Mouse (Mus musculus): ENCODE data around the gene Trim3. TPM values are rescaled to one million over a fixed set of nuclear protein-coding genes. Genes with fewer than 3 reads are reported as not detected.

Trim3 gene
- polyA plus RNA-seq, 1 experiment from 2014 or later = 36.9 TPM

DNA sequence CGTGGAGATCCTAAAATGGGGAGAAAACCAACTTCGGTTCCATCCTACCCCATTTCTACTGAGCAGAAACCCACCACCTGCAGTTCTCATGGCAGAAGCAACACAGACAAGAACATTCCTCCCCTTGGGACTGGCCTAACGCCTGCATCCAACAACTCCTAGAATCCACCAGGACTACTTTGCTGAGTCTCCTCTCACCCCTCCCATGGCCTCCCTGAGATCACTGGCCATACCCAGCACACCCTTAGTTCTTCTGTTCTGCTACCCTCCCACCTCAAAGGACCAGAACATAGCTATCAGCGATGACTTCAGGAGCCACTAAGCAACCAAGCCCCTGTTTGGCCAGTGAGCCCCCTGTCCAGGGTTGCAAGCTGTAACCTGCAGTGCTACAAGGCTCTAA is 62.6 kb downstream of the Trim3 start:
- H3K27me3 ChIP-seq (ENCODE audit: control insufficient read depth, insufficient read depth, low read length) = no peaks in the 10 kb centered on the region
- 83% methylated on average over 4 of the region's 4 CpGs for WGBS
- no peaks in the 10 kb centered on the region for H3K9me3 ChIP-seq (ENCODE audit: control insufficient read depth, low read length)
- no peak overlapping the region for H3K4me2 ChIP-seq (ENCODE audit: low read depth)
- peaks cover 19% of the 10 kb centered on the region for H3K4me1 ChIP-seq (ENCODE audit: control insufficient read depth, insufficient read depth, low read length)
- no peak overlapping the region for H3K27ac ChIP-seq (ENCODE audit: low read depth, low read length)
- no peak for DNase-seq (ENCODE audit: low spot score)
- H3K36me3 ChIP-seq (ENCODE audit: control insufficient read depth, insufficient read depth, low read length) = peaks cover 14% of the 10 kb centered on the region
- no peak overlapping the region for H3K4me3 ChIP-seq (ENCODE audit: low read depth, low read length)
- H3K9ac ChIP-seq (ENCODE audit: low read length) = no peak overlapping the region
- ATAC-seq (ENCODE audit: insufficient read depth, low FRiP score, low TSS enrichment) = no peak

DNA sequence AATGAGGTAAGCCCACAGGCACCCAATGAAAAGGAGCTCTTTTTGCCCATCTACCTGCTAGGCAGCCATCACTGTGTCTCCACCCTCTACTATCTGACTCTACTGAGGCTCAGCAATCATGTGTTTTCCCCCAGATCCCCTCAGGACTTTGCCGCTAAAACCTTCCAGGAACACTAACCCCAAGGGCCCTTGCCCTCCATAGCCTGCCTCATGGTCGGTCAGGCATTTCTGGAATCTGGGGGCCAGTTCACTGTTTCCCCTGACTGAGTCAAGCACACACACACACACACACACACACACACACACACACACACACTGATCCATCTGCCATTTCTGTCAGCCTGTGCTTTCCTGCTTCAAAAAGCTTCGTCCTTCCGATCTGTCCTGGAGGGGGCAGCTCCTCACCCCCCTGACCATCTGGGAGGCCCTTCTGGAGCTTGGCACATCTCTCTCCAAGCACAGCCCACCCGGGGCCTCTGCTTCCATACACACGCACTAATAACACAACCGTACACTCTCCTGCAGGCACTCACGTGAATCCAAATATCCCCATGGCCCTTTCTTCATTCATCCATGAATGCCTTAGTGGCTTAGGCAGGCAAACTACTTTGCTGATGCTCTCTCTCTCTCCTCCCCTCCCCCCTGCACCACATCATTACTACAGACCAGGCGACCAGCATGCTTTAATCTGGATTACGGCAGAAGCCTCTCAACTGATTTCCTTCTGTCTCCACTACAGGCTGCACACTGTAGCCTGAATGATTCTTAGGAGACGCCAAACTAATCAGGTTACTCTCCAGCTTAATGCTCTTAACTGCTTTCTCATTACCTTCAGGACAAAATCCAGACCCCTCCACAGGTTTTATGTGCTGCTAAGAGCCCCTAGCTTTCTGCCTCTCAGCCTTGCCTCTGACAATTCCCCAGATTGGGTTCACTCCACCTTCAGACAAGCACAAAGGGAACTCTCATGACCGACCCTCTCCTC is 63.6 kb downstream of the Trim3 start:
- peak overlapping the region; percentile 1 for H3K4me2 ChIP-seq (ENCODE audit: low read depth)
- WGBS = 44% methylated on average over 12 of the region's 12 CpGs
- no peaks in the 10 kb centered on the region for H3K27me3 ChIP-seq (ENCODE audit: control insufficient read depth, insufficient read depth, low read length)
- H3K27ac ChIP-seq (ENCODE audit: low read depth, low read length) = peak overlapping the region; percentile 53
- ATAC-seq (ENCODE audit: insufficient read depth, low FRiP score, low TSS enrichment) (peak; percentile 20; the same call in 1 of the 2 replicates), DNase-seq (ENCODE audit: low spot score) (peak; percentile 19)
- peaks cover 14% of the 10 kb centered on the region for H3K36me3 ChIP-seq (ENCODE audit: control insufficient read depth, insufficient read depth, low read length)
- H3K4me3 ChIP-seq (ENCODE audit: low read depth, low read length) = no peak overlapping the region; the same call in 1 of the 2 replicates
- peak overlapping the region; percentile 10; the same call in 1 of the 2 replicates for H3K9ac ChIP-seq (ENCODE audit: low read length)
- H3K9me3 ChIP-seq (ENCODE audit: control insufficient read depth, low read length) = no peaks in the 10 kb centered on the region
- H3K4me1 ChIP-seq (ENCODE audit: control insufficient read depth, insufficient read depth, low read length) = peaks cover 19% of the 10 kb centered on the region

DNA sequence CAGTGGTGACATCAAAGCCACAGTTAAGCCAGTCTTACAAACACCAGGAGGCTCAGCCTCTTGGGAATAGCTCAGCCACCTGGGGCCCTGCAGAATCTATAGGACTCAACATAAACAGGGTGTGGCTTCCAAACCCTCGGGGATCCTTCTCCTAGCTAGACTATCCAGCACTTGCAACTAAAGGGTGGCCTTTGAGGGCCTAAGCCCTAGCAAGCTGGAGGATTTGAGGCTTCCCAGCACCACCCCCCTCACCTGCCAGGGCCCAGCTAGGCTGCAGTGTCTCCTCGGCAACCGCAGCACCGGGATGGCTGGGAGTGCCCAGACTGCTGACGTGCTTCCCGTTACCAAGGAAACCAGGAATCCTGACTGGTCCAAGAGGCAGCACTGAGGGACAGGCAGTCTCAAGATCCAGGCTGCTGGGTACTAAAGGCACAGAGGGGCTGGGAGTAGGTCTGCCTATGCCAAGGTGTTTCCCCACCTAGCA is 64.3 kb downstream of the Trim3 start:
- H3K4me3 ChIP-seq (ENCODE audit: low read depth, low read length) = no peak overlapping the region; the same call in 1 of the 2 replicates
- WGBS = 6% methylated on average over 6 of the region's 6 CpGs
- H3K27ac ChIP-seq (ENCODE audit: low read depth, low read length) = peak overlapping the region; percentile 9
- H3K4me1 ChIP-seq (ENCODE audit: control insufficient read depth, insufficient read depth, low read length) = peaks cover 19% of the 10 kb centered on the region
- ATAC-seq (ENCODE audit: insufficient read depth, low FRiP score, low TSS enrichment) = peak; percentile 87
- H3K36me3 ChIP-seq (ENCODE audit: control insufficient read depth, insufficient read depth, low read length) = peaks cover 14% of the 10 kb centered on the region
- H3K27me3 ChIP-seq (ENCODE audit: control insufficient read depth, insufficient read depth, low read length) = no peaks in the 10 kb centered on the region
- H3K9me3 ChIP-seq (ENCODE audit: control insufficient read depth, low read length) = no peaks in the 10 kb centered on the region
- peak overlapping the region; percentile 1 for H3K4me2 ChIP-seq (ENCODE audit: low read depth)
- peak; percentile 61 for DNase-seq (ENCODE audit: low spot score)
- no peak overlapping the region; the same call in 1 of the 2 replicates for H3K9ac ChIP-seq (ENCODE audit: low read length)

DNA sequence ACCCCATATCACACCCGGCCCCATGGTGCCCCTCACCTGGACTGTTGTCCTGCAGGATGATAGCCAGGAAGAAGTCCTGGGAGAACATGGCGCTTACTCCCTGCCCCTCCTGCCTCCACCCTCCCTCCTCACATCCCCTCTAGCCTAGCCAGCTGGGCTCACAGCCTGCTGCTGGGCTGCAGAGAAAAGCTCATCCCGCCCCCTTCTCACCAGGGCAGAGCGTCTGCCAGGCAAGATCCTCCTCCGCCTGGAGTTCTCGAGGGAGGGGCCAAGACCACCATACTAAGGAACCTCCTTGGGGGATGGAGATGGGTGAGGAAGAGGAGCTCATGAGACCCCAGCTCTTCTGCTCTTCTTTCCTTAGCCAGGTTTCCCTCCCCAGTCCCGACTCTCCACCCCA is 64.8 kb downstream of the Trim3 start:
- no peaks in the 10 kb centered on the region for H3K9me3 ChIP-seq (ENCODE audit: control insufficient read depth, low read length)
- peaks cover 19% of the 10 kb centered on the region for H3K4me1 ChIP-seq (ENCODE audit: control insufficient read depth, insufficient read depth, low read length)
- H3K27me3 ChIP-seq (ENCODE audit: control insufficient read depth, insufficient read depth, low read length) = no peaks in the 10 kb centered on the region
- 0 out of 2 replicates have a peak overlapping the region, but pooled peaks have one; percentile 13 for H3K4me2 ChIP-seq (ENCODE audit: low read depth)
- DNase-seq (ENCODE audit: low spot score) = no peak
- H3K27ac ChIP-seq (ENCODE audit: low read depth, low read length) = peak overlapping the region; percentile 9; the same call in 1 of the 2 replicates
- H3K9ac ChIP-seq (ENCODE audit: low read length) = no peak overlapping the region
- 22% methylated on average over 7 of the region's 7 CpGs for WGBS
- H3K36me3 ChIP-seq (ENCODE audit: control insufficient read depth, insufficient read depth, low read length) = peaks cover 12% of the 10 kb centered on the region
- peak; percentile 39 for ATAC-seq (ENCODE audit: insufficient read depth, low FRiP score, low TSS enrichment)
- no peak overlapping the region for H3K4me3 ChIP-seq (ENCODE audit: low read depth, low read length)

DNA sequence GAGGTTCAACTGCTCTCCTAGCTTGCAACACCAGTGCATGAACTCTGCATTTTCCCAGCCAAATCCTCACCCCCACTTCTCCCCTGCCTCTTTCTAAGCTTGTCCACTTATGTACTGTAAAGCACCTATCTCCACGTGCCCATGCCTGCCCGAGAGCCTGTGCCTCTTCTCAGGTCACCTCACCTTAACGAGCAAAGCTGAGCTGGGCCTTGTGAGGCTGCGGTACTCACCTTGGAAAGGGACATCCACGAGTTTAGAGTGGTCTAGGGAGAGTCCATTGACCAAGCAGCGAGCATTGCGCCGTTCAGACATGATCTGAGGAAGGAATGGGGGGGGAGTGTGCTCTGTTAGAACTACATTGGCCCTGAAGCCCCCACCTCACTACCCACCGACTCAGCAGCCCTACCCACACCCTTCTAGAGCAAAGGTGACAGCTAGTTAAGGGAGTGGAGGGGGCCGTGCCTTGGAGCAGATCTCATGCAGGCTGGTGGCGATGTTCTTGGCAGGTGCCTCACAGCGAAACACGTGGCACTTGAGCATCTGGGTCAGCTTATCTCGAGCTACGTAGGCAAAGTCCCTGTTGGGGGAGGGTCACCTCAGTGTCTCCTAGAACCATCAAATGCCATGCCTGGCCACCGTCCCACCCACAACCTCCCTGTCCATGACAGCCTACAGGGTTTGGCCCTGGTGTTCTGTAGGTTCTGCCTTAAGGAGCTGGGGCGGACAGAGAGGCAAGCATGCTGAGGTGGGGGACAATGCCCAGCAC is 68.1 kb downstream of the Trim3 start:
- WGBS = 88% methylated on average over 17 of the region's 17 CpGs
- no peak overlapping the region for H3K4me3 ChIP-seq (ENCODE audit: low read depth, low read length)
- no peak for ATAC-seq (ENCODE audit: insufficient read depth, low FRiP score, low TSS enrichment)
- H3K27ac ChIP-seq (ENCODE audit: low read depth, low read length) = no peak overlapping the region
- no peak overlapping the region for H3K9ac ChIP-seq (ENCODE audit: low read length)
- peak; percentile 8 for DNase-seq (ENCODE audit: low spot score)
- peaks cover 4% of the 10 kb centered on the region for H3K36me3 ChIP-seq (ENCODE audit: control insufficient read depth, insufficient read depth, low read length)
- H3K4me1 ChIP-seq (ENCODE audit: control insufficient read depth, insufficient read depth, low read length) = peaks cover 16% of the 10 kb centered on the region
- H3K27me3 ChIP-seq (ENCODE audit: control insufficient read depth, insufficient read depth, low read length) = no peaks in the 10 kb centered on the region
- H3K9me3 ChIP-seq (ENCODE audit: control insufficient read depth, low read length) = no peaks in the 10 kb centered on the region
- no peak overlapping the region for H3K4me2 ChIP-seq (ENCODE audit: low read depth)

DNA sequence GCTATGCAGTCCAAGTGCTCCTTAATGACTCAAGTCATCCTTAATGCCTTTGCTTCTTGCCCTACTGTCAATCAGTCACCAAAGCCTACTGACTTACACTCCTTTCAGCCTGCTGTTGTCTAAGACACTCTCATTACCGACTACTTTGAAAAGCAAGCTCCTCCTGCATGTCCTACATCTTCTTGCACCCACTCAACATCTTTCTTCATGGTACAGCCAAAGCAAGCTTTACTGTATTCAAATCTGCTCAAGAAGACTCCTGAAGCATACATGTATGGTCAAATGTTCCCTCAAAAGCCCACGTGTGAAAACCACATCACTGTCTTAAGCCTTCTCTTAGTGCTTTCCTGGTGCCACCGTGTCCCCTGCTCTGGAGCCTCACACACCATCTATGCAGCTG is 70.0 kb downstream of the Trim3 start:
- H3K27me3 ChIP-seq (ENCODE audit: control insufficient read depth, insufficient read depth, low read length) = no peaks in the 10 kb centered on the region
- no peak overlapping the region for H3K4me2 ChIP-seq (ENCODE audit: low read depth)
- no peaks in the 10 kb centered on the region for H3K4me1 ChIP-seq (ENCODE audit: control insufficient read depth, insufficient read depth, low read length)
- no peaks in the 10 kb centered on the region for H3K9me3 ChIP-seq (ENCODE audit: control insufficient read depth, low read length)
- H3K27ac ChIP-seq (ENCODE audit: low read depth, low read length) = no peak overlapping the region
- WGBS = 86% methylated on average over 3 of the region's 3 CpGs
- ATAC-seq (ENCODE audit: insufficient read depth, low FRiP score, low TSS enrichment) = no peak
- H3K9ac ChIP-seq (ENCODE audit: low read length) = no peak overlapping the region
- peaks cover 7% of the 10 kb centered on the region for H3K36me3 ChIP-seq (ENCODE audit: control insufficient read depth, insufficient read depth, low read length)
- no peak overlapping the region for H3K4me3 ChIP-seq (ENCODE audit: low read depth, low read length)
- DNase-seq (ENCODE audit: low spot score) = no peak

DNA sequence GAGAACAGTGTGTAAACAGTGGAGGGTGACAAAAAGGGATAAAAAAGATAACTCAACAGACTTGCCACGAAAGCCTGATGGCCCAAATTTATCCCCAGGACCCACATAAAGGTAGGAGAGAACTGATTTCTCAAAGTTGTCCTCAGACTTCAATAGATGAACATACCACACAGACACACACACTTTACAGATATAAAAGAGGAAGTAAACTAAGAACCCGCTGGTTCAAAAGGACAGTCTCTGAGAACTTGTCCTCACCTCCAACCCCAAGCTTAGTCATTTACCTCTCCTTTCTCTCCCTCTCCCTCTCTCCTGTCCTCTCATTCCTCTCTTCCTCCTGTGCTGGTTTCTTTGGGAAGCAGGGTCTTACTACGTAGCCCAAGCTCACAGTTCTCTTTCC is 71.1 kb downstream of the Trim3 start:
- H3K4me1 ChIP-seq (ENCODE audit: control insufficient read depth, insufficient read depth, low read length) = no peaks in the 10 kb centered on the region
- 91% methylated on average over 3 of the region's 3 CpGs for WGBS
- H3K9ac ChIP-seq (ENCODE audit: low read length) = no peak overlapping the region
- H3K4me2 ChIP-seq (ENCODE audit: low read depth) = no peak overlapping the region
- DNase-seq (ENCODE audit: low spot score) = no peak
- H3K27ac ChIP-seq (ENCODE audit: low read depth, low read length) = no peak overlapping the region
- H3K9me3 ChIP-seq (ENCODE audit: control insufficient read depth, low read length) = no peaks in the 10 kb centered on the region
- peaks cover 9% of the 10 kb centered on the region for H3K36me3 ChIP-seq (ENCODE audit: control insufficient read depth, insufficient read depth, low read length)
- no peak overlapping the region for H3K4me3 ChIP-seq (ENCODE audit: low read depth, low read length)
- H3K27me3 ChIP-seq (ENCODE audit: control insufficient read depth, insufficient read depth, low read length) = no peaks in the 10 kb centered on the region
- no peak for ATAC-seq (ENCODE audit: insufficient read depth, low FRiP score, low TSS enrichment)

DNA sequence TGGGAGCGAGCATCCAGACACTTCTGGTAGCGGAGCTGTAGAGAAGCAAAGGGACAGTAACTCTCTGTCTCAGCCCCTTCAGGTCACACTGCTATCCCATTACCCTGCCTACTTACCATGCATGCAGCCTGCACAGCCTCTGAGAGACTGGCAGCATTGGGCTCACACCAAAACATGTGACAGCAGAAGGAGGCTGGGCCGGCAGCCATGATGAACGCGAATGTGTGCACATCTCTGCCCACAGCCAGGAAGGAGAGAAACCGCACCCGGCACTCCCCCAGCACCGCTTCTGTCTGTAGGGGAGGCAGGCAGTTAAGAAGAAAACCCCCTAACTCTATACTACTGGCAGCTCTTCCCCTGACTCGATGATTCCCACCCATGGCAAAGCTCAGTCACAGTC is 74.4 kb downstream of the Trim3 start:
- no peaks in the 10 kb centered on the region for H3K9me3 ChIP-seq (ENCODE audit: control insufficient read depth, low read length)
- WGBS = 92% methylated on average over 9 of the region's 9 CpGs
- no peak overlapping the region for H3K4me2 ChIP-seq (ENCODE audit: low read depth)
- peaks cover 7% of the 10 kb centered on the region for H3K4me1 ChIP-seq (ENCODE audit: control insufficient read depth, insufficient read depth, low read length)
- no peak for ATAC-seq (ENCODE audit: insufficient read depth, low FRiP score, low TSS enrichment)
- H3K27ac ChIP-seq (ENCODE audit: low read depth, low read length) = no peak overlapping the region
- peaks cover 6% of the 10 kb centered on the region for H3K36me3 ChIP-seq (ENCODE audit: control insufficient read depth, insufficient read depth, low read length)
- no peak overlapping the region for H3K4me3 ChIP-seq (ENCODE audit: low read depth, low read length)
- H3K9ac ChIP-seq (ENCODE audit: low read length) = no peak overlapping the region
- no peak for DNase-seq (ENCODE audit: low spot score)
- no peaks in the 10 kb centered on the region for H3K27me3 ChIP-seq (ENCODE audit: control insufficient read depth, insufficient read depth, low read length)

Data from neural tube, embryonic 11.5 days (tissue).